Mouse (Mus musculus) kidney, adult 10 weeks (tissue): ENCODE data around the gene Tha1. TPM values are rescaled to one million over a fixed set of nuclear protein-coding genes. Genes with fewer than 3 reads are reported as not detected.

Experiments
- polyA plus RNA-seq: library from polyadenylated mRNA; stranded (reverse); fragments of 350-450 nt; fragmentation: Illumina TruSeq; extraction: RNeasy Lipid Tissue Mini Kit (QIAGEN cat#74804); gene quantifications from one replicate; pipeline ENCODE4 v1.2.3, GENCODE M21; 2014; ENCODE audit warnings: low read depth, low replicate concordance

The Tha1 gene
- polyA plus RNA-seq: 0.24 TPM

DNA sequence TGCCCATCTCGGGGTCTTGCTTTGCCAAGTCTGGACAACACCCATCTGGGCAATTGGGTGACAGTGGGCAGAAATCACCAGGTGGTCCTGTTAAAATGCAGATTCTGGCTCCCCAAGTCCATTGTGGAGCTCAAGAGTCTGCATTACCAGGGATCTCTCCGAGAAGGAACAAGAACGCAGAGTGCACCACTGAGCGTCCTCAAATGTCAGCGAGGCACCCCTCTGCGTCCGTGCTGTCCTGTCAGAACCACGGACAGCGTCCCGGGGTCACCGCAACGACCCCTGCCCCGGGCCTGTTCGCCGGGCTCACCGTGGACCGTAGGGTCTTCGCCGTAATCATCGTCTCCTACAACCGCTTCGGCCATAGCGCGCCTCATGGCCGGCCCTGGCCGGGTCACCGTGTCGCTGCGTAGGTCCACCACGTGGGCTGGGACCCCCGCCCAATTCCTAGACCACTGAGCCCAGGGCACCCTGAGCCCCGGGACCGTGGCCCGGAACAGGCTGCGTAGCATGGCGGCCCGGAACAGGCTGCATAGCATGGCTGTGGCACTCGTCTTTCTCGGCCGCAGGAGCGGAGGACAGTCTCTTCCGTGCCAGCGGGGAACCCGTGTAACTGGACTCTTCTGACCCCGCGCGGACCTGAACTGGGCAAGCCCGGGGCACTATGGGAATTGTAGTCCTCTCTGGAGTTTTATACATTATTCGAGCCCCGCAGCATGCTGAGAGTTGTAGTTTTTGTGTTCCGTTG, at the start of gene Tha1:
Gene Tha1 (minus strand): TSS at position 621 of the 748 bp plus-strand sequence.

DNA sequence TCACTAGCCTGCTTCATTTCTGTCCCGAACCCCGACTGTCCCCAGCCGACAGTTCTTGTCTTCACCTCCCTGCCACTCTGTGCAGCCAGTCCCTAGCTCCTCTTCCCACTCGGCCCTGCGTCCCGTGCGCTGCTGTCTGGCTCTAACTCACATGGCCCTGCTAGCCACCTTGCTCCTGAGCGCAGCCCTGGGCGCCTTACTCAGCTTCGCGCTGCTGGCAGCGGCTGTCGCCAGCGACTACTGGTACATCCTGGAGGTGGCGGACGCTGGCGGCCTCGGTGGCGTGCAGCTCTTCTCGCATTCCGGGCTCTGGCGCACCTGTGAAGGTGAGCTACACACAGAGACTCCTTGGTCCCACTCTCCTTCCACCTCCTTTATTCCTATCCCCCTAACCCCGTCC, 12.7 kb downstream of the Tha1 start, which contains the start of gene Tmem235:
Gene Tmem235 (plus strand): TSS at position 152 of the 400 bp plus-strand sequence.

DNA sequence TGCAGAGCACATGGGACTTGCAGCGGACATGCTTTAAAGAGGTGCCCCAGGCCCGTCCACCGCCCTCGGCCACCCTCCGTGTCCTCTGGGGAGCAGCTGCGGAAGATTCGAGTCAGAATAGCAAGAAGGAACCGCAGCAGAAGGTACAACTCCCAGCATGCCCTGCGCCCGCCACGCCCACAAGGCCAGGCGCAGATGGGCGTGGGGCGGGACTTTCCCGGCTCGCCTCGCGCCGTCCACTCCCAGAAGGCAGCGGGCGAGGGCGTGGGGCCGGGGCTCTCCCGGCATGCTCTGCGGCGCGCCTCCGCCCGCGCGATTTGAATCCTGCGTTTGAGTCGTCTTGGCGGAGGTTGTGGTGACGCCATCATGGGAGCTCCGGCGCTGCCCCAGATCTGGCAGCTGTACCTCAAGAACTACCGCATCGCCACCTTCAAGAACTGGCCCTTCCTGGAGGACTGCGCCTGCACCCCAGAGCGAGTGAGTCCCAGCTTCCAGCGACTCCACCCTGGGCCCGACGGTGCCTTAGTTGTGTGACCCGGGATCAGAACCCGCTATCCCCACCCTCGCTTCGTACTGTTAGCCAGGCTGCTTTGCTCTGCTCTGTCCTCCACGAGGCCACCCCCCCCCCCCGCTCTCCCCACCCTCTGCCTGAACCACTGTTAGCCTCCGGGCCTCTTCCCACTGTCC, 24.2 kb downstream of the Tha1 start, which contains the start of gene Birc5:
Gene Birc5 (plus strand): TSS at position 267 of the 687 bp plus-strand sequence.

DNA sequence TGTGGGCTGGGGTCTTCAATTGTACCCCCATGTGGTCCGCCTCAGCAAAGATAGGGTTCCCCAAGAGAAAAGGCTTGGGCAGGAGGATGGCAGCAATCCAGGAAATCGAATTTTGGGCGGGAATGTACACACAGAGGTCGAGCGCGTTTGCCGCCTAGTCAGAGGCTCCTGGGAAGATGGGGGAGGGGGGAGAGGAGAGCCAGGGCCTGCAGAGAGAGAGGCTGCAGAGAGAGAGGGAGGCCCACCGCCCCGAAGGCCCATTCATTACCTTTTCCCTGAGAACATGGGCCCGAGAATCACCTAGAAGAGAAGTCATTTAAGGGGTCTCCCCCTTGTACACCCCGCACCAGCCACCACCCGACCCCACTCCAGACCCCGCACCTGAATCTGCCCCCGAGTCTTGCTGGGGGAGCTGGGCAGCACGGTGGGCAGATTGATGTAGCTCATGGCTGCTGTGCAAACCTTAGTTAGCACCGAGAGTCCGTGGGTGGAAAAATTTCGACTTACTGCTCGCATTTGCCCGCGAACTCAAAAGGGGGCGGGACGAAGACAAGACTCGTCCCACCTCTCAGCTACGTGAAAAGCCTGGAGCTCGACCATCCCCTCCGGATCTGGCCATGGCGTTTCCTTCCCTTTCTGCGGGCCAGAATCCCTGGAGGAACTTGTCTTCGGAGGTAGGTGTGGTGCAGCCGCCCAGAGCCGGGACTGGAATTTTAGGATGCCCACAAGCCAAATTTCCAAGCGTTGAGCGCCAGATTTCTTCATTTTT, 47.8 kb downstream of the Tha1 start, which contains the start of the genes Afmid and Tk1:
Gene Afmid (plus strand): TSS at position 592 of the 769 bp plus-strand sequence.
Gene Tk1 (minus strand): TSS at position 760 of the 769 bp plus-strand sequence.

Other genes starting within 250 kb of the Tha1 start
- 4.9 TPM for gene Tnrc6c, start 219.2 kb downstream of the Tha1 start, polyA plus RNA-seq
- gene Tmc8, start 91.4 kb downstream of the Tha1 start, polyA plus RNA-seq: not detected
- gene Tmc6, start 91.3 kb downstream of the Tha1 start, polyA plus RNA-seq: 0.93 TPM
- not detected for gene 6030468B19Rik, start 75.8 kb downstream of the Tha1 start, polyA plus RNA-seq
- gene Gm20708, start 63.8 kb downstream of the Tha1 start, polyA plus RNA-seq: 20.1 TPM
- gene Syngr2, start 63.8 kb downstream of the Tha1 start, polyA plus RNA-seq: 5.9 TPM
- 7.1 TPM for gene Afmid, start 47.6 kb downstream of the Tha1 start, polyA plus RNA-seq
- gene Tk1, start 47.4 kb downstream of the Tha1 start, polyA plus RNA-seq: not detected
- 0.57 TPM for gene Birc5, start 24.2 kb downstream of the Tha1 start, polyA plus RNA-seq
- not detected for gene Tmem235, start 12.7 kb downstream of the Tha1 start, polyA plus RNA-seq
- 0.20 TPM for gene Socs3, start 96.6 kb upstream of the Tha1 start, polyA plus RNA-seq
- 2.5 TPM for gene Pgs1, start 112.8 kb upstream of the Tha1 start, polyA plus RNA-seq